Mouse (Mus musculus) cerebellum, postnatal 10 days (tissue): ENCODE results near the gene Zfp536.
A peak's percentile ranks its signal among the peaks of the same experiment; 100 is the strongest.

Experiments used
- DNase-seq, 2 experiments: peaks; one replicate each; pipeline ENCODE4 v3.0.0; 2021; ENCODE audit warnings: mixed read lengths in 2 of 2

Zfp536 gene

DNA sequence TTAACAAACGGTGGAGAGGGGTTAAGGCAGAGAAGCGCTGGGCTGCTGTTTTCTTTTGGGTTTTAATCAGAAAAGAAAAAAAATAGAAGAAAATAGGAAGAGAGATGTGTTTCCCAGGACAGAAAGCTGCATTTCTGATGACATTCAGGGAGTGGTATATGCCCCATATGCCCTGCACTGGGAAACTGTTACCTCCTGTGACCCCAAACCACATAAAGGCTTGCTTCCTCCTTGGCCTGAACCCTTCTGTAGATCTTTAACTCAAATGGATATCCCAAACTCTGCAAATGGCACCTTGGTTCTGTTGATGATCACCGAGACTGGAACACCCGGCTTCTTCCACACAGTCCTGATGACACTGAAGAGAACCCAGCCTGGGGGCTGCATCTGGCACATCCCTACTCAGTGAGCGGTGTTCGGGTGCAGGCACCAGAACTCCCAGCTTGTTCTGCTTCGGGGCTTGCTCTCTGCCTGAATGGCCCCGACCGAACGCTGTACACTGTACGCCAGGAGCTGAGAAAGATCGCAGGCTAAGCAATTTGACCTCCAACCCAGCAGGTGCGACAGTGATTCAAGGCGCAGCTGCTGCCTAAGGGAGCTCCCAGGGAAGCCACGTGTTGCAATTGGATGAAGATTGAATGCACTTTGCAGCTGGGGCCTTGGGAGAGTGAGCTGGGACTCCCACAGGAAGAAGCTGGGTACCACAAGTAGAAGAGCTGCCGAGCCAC, 334.2 kb downstream of the Zfp536 start:
- peak in 1 of 2 experiments; percentile 13 for DNase-seq

DNA sequence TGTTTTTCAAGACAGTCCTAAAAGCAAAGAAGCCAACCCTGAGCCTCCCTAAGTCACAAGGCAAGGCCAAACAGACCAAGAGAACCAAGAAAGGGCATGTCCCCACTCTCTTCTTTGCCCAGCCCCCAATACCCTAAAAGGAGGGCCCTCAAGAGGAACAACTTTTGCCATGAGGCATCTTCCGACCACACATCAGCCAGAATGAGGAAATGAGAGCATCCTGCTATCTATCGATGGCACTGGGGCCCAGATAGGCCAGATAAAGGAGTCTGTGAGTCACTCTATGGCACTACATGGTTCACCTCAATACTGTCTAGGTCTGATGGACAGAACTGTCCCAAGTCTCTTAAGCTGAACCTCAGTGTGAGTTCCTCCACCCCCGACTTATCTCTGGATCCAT, 335.6 kb downstream of the Zfp536 start:
- no peak for DNase-seq

DNA sequence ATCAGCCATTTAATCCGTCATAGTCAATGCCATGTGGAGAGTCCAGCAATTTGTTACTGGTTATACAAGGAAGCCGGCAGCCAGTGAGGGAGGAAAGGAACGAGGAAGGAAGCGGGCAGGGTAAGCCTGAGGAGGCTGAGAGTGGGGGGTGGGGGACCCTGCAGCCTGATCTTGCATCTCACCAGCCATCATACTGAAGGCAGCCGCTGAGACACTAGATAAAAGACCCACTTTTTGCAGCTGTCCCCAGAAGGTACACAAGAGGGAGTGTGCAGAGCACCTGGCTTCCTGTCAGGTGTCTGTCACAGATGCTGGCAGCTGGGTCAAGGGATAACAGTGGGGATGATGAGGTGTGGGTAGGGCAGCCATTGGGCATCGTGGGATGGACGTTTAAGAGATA, 340.3 kb downstream of the Zfp536 start:
- no peak for DNase-seq

DNA sequence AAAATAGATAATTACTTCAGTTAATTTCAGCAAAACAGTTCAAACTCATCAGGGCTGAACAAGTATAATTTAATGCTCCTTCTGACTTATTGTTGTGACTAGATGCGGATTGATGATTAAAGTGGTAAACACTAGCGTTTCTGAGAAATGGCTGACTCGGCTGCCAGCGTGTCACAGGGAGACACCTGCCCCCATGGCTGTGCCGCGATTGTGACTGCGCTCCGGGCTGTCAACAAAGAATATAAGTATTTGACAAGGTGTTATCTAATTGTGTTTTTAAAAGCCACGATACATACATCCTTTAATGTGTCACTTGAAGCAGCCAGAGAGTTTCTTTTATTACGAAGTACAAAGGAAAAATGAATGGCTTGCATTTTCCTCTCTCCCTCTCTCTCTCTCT, 342.0 kb downstream of the Zfp536 start:
- no peak for DNase-seq

DNA sequence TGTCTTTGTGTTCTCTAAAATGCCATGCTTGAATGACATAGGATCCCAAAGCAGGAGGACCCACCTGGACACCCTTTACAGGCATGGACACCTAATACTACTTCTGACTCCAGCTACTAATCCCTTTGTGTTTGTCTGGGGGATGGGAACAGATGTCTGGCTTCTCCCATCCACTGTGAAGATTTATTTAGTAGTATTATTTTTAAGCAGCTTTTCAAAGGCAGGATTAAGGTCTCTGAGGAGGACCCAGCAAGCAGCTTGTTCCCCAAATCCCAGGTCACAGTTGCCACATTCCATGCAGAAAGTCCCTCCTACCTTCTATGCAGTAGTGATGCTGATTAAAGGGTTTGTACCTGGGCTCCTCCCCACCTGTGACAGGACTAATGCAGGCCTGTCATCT, 347.4 kb downstream of the Zfp536 start:
- no peak for DNase-seq

DNA sequence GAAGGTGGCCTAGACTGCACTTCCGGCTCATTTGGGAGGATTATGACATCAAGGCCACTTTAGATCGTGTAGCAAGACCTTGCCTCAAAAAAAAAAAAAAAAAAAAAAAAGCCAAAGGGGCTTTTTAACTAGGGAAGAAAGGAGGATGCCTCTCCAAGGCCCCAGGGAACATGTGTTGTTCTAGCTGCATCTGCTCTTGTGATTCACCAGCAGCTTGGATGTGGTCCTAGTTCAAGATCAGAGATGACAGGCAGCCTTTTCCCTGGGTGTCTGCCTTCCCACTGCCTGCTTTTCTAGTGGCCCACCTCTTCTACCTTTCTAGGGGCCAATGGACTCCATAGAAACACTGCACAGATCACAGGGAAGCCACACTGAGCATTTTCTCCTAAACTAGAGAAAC, 350.5 kb downstream of the Zfp536 start:
- DNase-seq: no peak
